Mouse (Mus musculus) embryonic facial prominence, embryonic 12.5 days (tissue): ENCODE results near the gene Ppp6c. TPM values are rescaled to one million over a fixed set of nuclear protein-coding genes. Genes with fewer than 3 reads are reported as not detected.
"Not testable (repeated sequence)": the region's sequence is repeated elsewhere in the genome, so short reads cannot be mapped to it uniquely, and the experiment has no call there.

Experiments used
- ATAC-seq: fragments of 200-750 bp; cut with Nextera tagmentation; 2 replicates; pipeline ENCODE4 v1.8.0; 2017; ENCODE audit not compliant: insufficient number of reproducible peaks, insufficient read depth, low FRiP score, low TSS enrichment
- H3K27ac ChIP-seq: fragments of 300-500 bp; sonication (generic); 2 replicates; pipeline ENCODE4 v1.5.1; 2016; ENCODE audit warnings: mild to moderate bottlenecking
- H3K27me3 ChIP-seq: fragments of 300-500 bp; sonication (generic); 2 replicates; pipeline ENCODE4 v1.6.1; 2016; ENCODE audit warnings: mild to moderate bottlenecking, moderate library complexity
- H3K36me3 ChIP-seq: fragments of 300-500 bp; sonication (generic); 2 replicates; pipeline ENCODE4 v1.6.1; 2016; ENCODE audit warnings: mild to moderate bottlenecking
- H3K4me1 ChIP-seq: fragments of 300-500 bp; sonication (generic); 2 replicates; pipeline ENCODE4 v1.6.1; 2016
- H3K4me2 ChIP-seq: fragments of 300-500 bp; sonication (generic); replicated peaks from 2 replicates; pipeline ENCODE4 v1.6.1; 2016; ENCODE audit warnings: mild to moderate bottlenecking, moderate library complexity
- H3K4me3 ChIP-seq: fragments of 300-500 bp; sonication (generic); 2 replicates; pipeline ENCODE4 v1.5.1; 2016; ENCODE audit warnings: mild to moderate bottlenecking
- H3K9ac ChIP-seq: fragments of 300-500 bp; sonication (generic); 2 replicates; pipeline ENCODE4 v1.6.1; 2016; ENCODE audit warnings: mild to moderate bottlenecking, moderate library complexity
- H3K9me3 ChIP-seq: fragments of 300-500 bp; sonication (generic); 2 replicates; pipeline ENCODE4 v1.6.1; 2016; ENCODE audit warnings: mild to moderate bottlenecking, moderate library complexity
- WGBS: fragments of 180-500 bp; shearing (Covaris S2); methylation state at CpG from one replicate; pipeline ENCODE4 v1.1.7; 2016; 5-methylcytosine and 5-hydroxymethylcytosine counted together
- polyA plus RNA-seq: library from polyadenylated mRNA; unstranded; fragments of >200 nt; fragmentation: Nextera tagmentation; extraction: Ambion mirVana; gene quantifications from 2 replicates; pipeline ENCODE4 v1.2.1, GENCODE M21; 2016

Gene Ppp6c
- polyA plus RNA-seq: 64.6 and 67.1 TPM in 2 replicates

DNA sequence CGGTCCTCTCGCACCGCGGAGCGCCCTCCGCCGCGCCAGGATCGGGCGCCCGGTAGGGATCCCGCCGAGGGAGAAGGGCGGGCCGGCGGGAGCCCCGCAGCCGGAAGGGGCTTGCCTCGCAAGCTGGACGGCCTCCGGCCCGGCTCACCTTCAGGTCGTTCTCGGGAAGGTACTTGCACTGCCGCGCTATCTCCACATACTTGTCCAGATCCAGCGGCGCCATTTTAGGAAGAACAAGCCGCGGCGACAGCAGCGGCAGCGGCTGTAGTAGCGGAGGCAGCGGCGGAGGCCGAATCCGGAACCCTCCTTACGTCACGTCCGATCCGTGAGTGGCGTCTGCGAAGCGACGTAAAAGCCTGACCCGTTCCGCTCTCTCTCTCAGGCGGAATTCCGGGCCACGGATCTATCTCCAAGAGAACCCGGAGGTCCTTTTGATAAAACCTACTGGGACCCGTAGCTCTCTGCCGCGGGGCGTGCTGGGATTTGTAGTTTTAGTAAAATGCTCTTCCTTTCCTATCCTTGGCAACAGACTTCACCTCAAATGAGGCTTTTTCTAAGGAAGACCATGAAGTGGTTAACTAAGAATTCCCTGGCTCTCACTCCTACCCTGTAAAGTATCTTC, at the start of gene Ppp6c:
Ppp6c (minus strand) TSS at position 433 of the 622 bp plus-strand sequence.
- Histone ChIP-seq H3K27ac (peak within 1 kb of the TSS; percentile 94), H3K9ac (peak within 1 kb of the TSS; percentile 86), H3K9me3 (no peaks in the 10 kb centered on the region), H3K4me3 (peak within 1 kb of the TSS; percentile 78), H3K4me1 (peaks cover 6% of the 10 kb centered on the region), H3K36me3 (no peaks in the 10 kb centered on the region), H3K4me2 (peak within 1 kb of the TSS; percentile 73), H3K27me3 (no peaks in the 10 kb centered on the region)
- WGBS: under 1% methylated on average over 55 of the region's 56 CpGs
- peak; percentile 99 for ATAC-seq

GRCm38 (mm10) chr2:39268357-39268756, 42.1 kb upstream of the Ppp6c start:
- H3K9ac ChIP-seq: no peak overlapping the region

GRCm38 (mm10) chr2:39252275-39252674, 26.0 kb upstream of the Ppp6c start:
- H3K9ac ChIP-seq, H3K4me2 ChIP-seq, H3K27ac ChIP-seq, H3K36me3 ChIP-seq, ATAC-seq, H3K9me3 ChIP-seq, H3K27me3 ChIP-seq, H3K4me3 ChIP-seq, H3K4me1 ChIP-seq: not testable (repeated sequence)
- 94% methylated on average over 11 of the region's 11 CpGs for WGBS

More at GRCm38 (mm10) chr2:39268357-39268756, 42.1 kb upstream of the Ppp6c start:
- H3K9me3 ChIP-seq: no peaks in the 10 kb centered on the region
- no peak overlapping the region for H3K27ac ChIP-seq
- no peaks in the 10 kb centered on the region for H3K4me1 ChIP-seq
- H3K36me3 ChIP-seq: no peaks in the 10 kb centered on the region
- 57% methylated on average over 3 of the region's 3 CpGs for WGBS
- H3K4me3 ChIP-seq: no peak overlapping the region
- H3K4me2 ChIP-seq: no peak overlapping the region
- ATAC-seq: no peak
- H3K27me3 ChIP-seq: no peaks in the 10 kb centered on the region

- not testable (repeated sequence) for H3K36me3 ChIP-seq, H3K4me2 ChIP-seq, H3K27me3 ChIP-seq, H3K9ac ChIP-seq, ATAC-seq, H3K9me3 ChIP-seq, H3K4me3 ChIP-seq, H3K4me1 ChIP-seq, H3K27ac ChIP-seq
- WGBS: 91% methylated on average over 6 of the region's 11 CpGs
Observed at GRCm38 (mm10) chr2:39246862-39247261, 20.6 kb upstream of the Ppp6c start.

DNA sequence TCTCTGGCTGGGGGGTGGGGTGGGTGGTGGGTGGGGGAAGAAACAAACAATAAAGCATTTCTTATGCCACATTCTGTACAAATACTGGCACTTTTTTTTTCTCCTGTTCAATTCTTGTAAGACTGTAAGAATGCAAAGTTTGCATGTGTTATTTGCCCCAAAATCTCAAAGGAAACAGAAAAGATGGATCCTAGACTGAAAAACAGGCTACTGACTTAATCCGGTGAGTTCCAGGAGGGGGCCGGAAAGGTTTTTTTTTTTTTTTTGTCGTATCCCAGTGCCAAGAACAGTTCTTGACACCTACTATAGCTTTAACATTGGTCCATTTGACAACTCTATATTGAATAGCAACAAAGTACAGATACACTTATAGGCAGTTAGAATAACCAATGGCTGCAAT, 480 bp upstream of the Ppp6c start:
- peak overlapping the region; percentile 43 for H3K4me2 ChIP-seq
- peaks cover 6% of the 10 kb centered on the region for H3K4me1 ChIP-seq
- peak overlapping the region; percentile 78 for H3K4me3 ChIP-seq
- 19% methylated on average over 3 of the region's 3 CpGs for WGBS
- no peak for ATAC-seq
- 0 out of 2 replicates have a peak overlapping the region, but pooled peaks have one; percentile 36 for H3K27ac ChIP-seq
- H3K27me3 ChIP-seq: no peaks in the 10 kb centered on the region
- no peak overlapping the region for H3K9ac ChIP-seq
- H3K36me3 ChIP-seq: no peaks in the 10 kb centered on the region
- no peaks in the 10 kb centered on the region for H3K9me3 ChIP-seq

DNA sequence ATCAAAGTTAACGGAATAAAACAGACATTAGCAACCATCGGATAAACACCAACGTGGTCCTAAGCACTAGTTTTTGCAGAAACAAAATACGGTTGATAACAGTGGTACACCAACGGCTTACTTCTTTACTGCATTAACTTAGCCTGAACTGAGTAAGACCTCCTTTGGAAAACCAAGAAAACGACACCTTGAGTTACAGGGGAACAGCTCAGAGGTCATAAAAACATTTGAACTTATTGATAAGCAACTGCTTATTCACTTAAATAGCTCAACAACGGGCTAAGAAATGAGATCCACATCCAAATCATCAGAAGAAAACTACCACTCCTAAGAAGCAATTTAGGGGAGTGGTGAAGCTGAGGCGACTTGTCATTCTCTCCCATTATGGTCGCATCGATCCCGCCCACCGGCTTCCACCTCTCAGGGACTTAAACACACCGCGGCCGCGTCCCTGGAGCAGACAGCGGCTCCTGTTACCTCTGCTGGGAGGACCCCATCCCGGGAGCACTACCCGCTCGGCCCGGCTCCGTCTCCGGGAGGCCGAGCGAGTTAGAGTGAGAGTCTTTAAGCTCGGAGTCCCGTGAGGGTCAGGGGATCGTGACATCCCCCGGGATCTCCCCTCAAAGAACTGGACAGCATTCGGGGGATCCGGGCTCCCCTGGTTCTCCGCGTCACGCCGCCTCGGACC, 776 bp downstream of the Ppp6c start:
- Histone ChIP-seq H3K4me3 (peak overlapping the region; percentile 78), H3K4me2 (peak overlapping the region; percentile 73), H3K27ac (peak overlapping the region; percentile 94), H3K9ac (peak overlapping the region; percentile 86)
- H3K9me3 ChIP-seq, H3K36me3 ChIP-seq, H3K4me1 ChIP-seq, H3K27me3 ChIP-seq: not testable (repeated sequence)
- 5% methylated on average over 33 of the region's 36 CpGs for WGBS
- peak; percentile 24 for ATAC-seq

DNA sequence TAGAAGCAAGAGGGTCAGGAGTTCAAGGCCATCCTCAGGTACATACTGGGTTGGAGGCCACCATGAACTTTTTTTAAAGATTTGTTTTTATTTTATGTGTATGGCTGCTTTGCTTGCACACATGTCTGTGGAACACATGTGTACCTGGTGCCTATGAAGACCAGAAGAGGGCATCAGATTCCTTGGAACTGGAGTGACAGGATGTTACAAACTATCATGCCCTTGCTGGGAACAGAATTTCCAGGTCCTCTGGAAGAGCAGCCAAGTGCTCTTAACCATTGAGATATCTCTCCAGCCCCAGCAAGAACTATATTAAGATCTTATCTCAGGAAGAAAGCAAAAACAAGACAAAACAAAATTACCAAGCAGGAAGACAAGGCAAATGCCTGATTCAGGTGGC, 1.6 kb downstream of the Ppp6c start:
- no peak for ATAC-seq
- no peak overlapping the region for H3K9ac ChIP-seq

GRCm38 (mm10) chr2:39220010-39220409, 6.2 kb downstream of the Ppp6c start:
- no peak overlapping the region for H3K27ac ChIP-seq
- ATAC-seq: no peak
- 96% methylated on average over 6 of the region's 6 CpGs for WGBS

More for the DNA sequence above, 1.6 kb downstream of the Ppp6c start:
- Histone ChIP-seq H3K27me3 (no peaks in the 10 kb centered on the region), H3K4me1 (peaks cover 6% of the 10 kb centered on the region), H3K36me3 (no peaks in the 10 kb centered on the region), H3K27ac (no peak overlapping the region), H3K9me3 (no peaks in the 10 kb centered on the region), H3K4me2 (peak overlapping the region; percentile 73), H3K4me3 (peak overlapping the region; percentile 78; the same call in 1 of the 2 replicates)

GRCm38 (mm10) chr2:39219034-39219433, 7.2 kb downstream of the Ppp6c start:
- WGBS: 76% methylated on average over 3 of the region's 3 CpGs
- no peaks in the 10 kb centered on the region for H3K36me3 ChIP-seq
- no peaks in the 10 kb centered on the region for H3K9me3 ChIP-seq
- H3K4me1 ChIP-seq: no peaks in the 10 kb centered on the region
- H3K4me3 ChIP-seq: no peak overlapping the region
- no peaks in the 10 kb centered on the region for H3K27me3 ChIP-seq
- no peak overlapping the region for H3K9ac ChIP-seq
- H3K4me2 ChIP-seq: no peak overlapping the region
- H3K27ac ChIP-seq: no peak overlapping the region
- ATAC-seq: no peak

More at GRCm38 (mm10) chr2:39220010-39220409, 6.2 kb downstream of the Ppp6c start:
- Histone ChIP-seq H3K27me3 (no peaks in the 10 kb centered on the region), H3K4me2 (no peak overlapping the region), H3K9me3 (no peaks in the 10 kb centered on the region), H3K4me1 (peaks cover 6% of the 10 kb centered on the region), H3K9ac (no peak overlapping the region), H3K4me3 (no peak overlapping the region), H3K36me3 (no peaks in the 10 kb centered on the region)

GRCm38 (mm10) chr2:39217150-39217549, 9.1 kb downstream of the Ppp6c start:
- H3K4me3 ChIP-seq: no peak overlapping the region
- no peaks in the 10 kb centered on the region for H3K9me3 ChIP-seq
- no peak for ATAC-seq
- H3K27me3 ChIP-seq: no peaks in the 10 kb centered on the region
- WGBS: 96% methylated on average over 4 of the region's 4 CpGs
- no peak overlapping the region for H3K9ac ChIP-seq
- H3K36me3 ChIP-seq: no peaks in the 10 kb centered on the region
- no peaks in the 10 kb centered on the region for H3K4me1 ChIP-seq
- no peak overlapping the region for H3K4me2 ChIP-seq
- H3K27ac ChIP-seq: no peak overlapping the region

DNA sequence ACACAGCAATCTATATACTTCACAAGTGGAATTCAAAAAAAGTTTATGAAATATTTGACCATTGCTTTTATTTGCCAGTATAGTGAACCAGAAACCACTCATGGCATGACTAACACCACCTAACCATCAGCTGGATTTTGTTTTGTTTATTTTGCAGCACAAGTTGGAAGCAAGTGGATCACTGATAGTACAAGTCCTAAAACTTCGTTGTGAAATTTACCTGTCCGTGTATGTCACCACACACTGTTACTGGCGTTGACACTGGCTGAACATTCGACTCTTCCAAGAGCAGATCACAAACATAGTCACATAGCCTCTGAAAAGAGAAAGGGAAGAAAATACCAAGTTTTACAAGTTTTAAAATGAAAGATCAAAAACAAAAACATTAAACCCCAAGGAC, 15.5 kb downstream of the Ppp6c start:
- Histone ChIP-seq H3K4me2 (no peak overlapping the region), H3K27me3 (no peaks in the 10 kb centered on the region), H3K36me3 (0 out of 2 replicates have a peak, but pooled peaks cover 11% of the 10 kb centered on the region), H3K9ac (no peak overlapping the region), H3K4me3 (no peak overlapping the region), H3K9me3 (no peaks in the 10 kb centered on the region), H3K27ac (no peak overlapping the region), H3K4me1 (no peaks in the 10 kb centered on the region)
- no peak for ATAC-seq
- 95% methylated on average over 4 of the region's 4 CpGs for WGBS

- H3K36me3 ChIP-seq: peaks cover 19% of the 10 kb centered on the region
- H3K4me3 ChIP-seq: no peak overlapping the region
- WGBS: 79% methylated on average over 2 of the region's 2 CpGs
Observed at GRCm38 (mm10) chr2:39203359-39203758, 22.9 kb downstream of the Ppp6c start.

More at GRCm38 (mm10) chr2:39203359-39203758, 22.9 kb downstream of the Ppp6c start:
- H3K4me2 ChIP-seq: no peak overlapping the region
- H3K9me3 ChIP-seq: no peaks in the 10 kb centered on the region
- H3K4me1 ChIP-seq: no peaks in the 10 kb centered on the region
- H3K9ac ChIP-seq: no peak overlapping the region
- no peaks in the 10 kb centered on the region for H3K27me3 ChIP-seq
- no peak overlapping the region for H3K27ac ChIP-seq
- no peak for ATAC-seq
